Comparison of ENCODE assay signal across 8 mouse cellular contexts in the genomic region with DNA sequence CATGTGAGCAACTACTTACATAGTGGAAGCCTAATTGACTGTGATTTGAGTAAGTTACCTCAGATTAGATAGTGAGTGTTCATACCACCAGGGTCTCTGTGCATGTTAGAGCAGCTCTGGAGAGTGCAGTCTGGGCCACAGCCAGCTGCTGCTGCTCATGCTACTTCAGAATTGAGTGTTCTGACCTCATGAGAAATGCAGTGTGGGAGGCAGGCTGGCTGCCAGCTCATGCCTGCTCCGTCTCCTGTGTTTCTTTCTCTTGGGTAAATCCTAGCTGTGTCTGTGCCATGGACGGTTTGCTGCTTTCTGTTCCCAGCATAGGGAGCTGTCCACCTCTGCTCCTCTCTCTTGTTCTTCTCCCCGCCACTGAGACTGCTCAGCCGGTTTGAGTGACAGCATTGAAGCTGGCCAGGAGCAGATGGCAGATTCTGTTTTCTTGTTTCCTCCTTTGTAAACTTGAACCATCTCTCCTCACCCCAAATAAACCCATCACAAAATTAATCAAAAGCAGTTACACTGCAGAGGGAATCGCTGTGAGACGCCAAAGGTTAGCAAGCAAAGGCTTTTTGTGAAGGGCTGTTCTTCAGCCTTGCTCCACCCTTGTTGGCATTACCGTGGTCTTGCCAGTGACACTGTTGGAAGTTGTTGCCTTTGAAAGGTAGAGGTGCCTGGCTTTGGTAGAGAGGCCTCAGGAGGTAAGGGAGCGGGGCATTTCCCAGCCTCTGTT. TPM values are rescaled to one million over a fixed set of nuclear protein-coding genes. Genes with fewer than 3 reads are reported as not detected.
A peak's percentile ranks its signal among the peaks of the same experiment; 100 is the strongest.
DNase-seq lines count a peak whose midpoint lies in the region; ATAC-seq and TF ChIP-seq lines count a peak whose summit lies in the region.

No protein-coding gene starts in this region.

- H3K27me3 ChIP-seq in forebrain, postnatal 0 days (ENCODE audit: insufficient read depth, low read length) = no peaks in the 10 kb centered on the region
- no peaks in the 10 kb centered on the region for H3K27me3 ChIP-seq in hindbrain, embryonic 10.5 days (ENCODE audit: insufficient read depth, poor library complexity, severe bottlenecking)
- H3K27me3 ChIP-seq in small intestine, adult 2 months (ENCODE audit: control insufficient read depth, insufficient read depth, low read length) = no peaks in the 10 kb centered on the region

- H3K9me3 ChIP-seq in forebrain, postnatal 0 days (ENCODE audit: low read length) = no peaks in the 10 kb centered on the region
- H3K9me3 ChIP-seq in hindbrain, embryonic 10.5 days = no peaks in the 10 kb centered on the region

- H3K4me2 ChIP-seq in forebrain, postnatal 0 days (ENCODE audit: low read depth) = peak overlapping the region; percentile 11; the same call in 1 of the 2 replicates

- no peaks in the 10 kb centered on the region for H3K36me3 ChIP-seq in forebrain, postnatal 0 days (ENCODE audit: insufficient read depth)
- H3K36me3 ChIP-seq in hindbrain, embryonic 10.5 days = peaks cover 3% of the 10 kb centered on the region; the same call in 1 of the 2 replicates
- H3K36me3 ChIP-seq in small intestine, adult 2 months (ENCODE audit: control insufficient read depth, insufficient read depth, low read length) = no peaks in the 10 kb centered on the region

- TF ChIP-seq CTCF in bone marrow, adult 2 months (IDR thresholded peaks at IDR 0.05; ENCODE audit: control insufficient read depth, insufficient read depth, low read length) = no peak
- TF ChIP-seq CTCF in forebrain, postnatal 0 days (IDR thresholded peaks at IDR 0.05; ENCODE audit: low read depth) = no peak
- TF ChIP-seq CTCF in small intestine, adult 2 months (IDR thresholded peaks at IDR 0.05; ENCODE audit: extremely low read depth, insufficient read length, insufficient replicate concordance, low read depth, low read length) = no peak

- H3K27ac ChIP-seq in bone marrow, adult 2 months (ENCODE audit: control insufficient read depth, insufficient read depth, low read depth, low read length, poor library complexity) = peak overlapping the region; percentile 93
- H3K27ac ChIP-seq in forebrain, postnatal 0 days (ENCODE audit: low read depth, low read length) = peak overlapping the region; percentile 6
- H3K27ac ChIP-seq in hindbrain, embryonic 10.5 days = peak overlapping the region; percentile 77
- H3K27ac ChIP-seq in small intestine, adult 2 months (ENCODE audit: insufficient read depth, low read depth, low read length) = peak overlapping the region; percentile 26

- DNase-seq in embryo, embryonic 11 days = peak; percentile 14
- DNase-seq in embryo, embryonic 9.5 days (ENCODE audit: extremely low spot score) = no peak
- DNase-seq in forebrain, postnatal 0 days = peak; percentile 72
- DNase-seq in hindbrain, embryonic 10.5 days (ENCODE audit: low spot score) = no peak
- DNase-seq in layer of hippocampus, postnatal 10 days (ENCODE audit: low spot score in 2 of 2) = peak; percentile 54
- peak; percentile 90 for DNase-seq in lung, postnatal 36 days

- no peak for TF ChIP-seq POLR2A in bone marrow, adult 2 months (IDR thresholded peaks at IDR 0.05; ENCODE audit: borderline replicate concordance, control insufficient read depth, low read depth, low read length)
- TF ChIP-seq POLR2A in small intestine, adult 2 months (IDR thresholded peaks at IDR 0.05; ENCODE audit: low read depth, low read length) = no peak

- H3K9ac ChIP-seq in forebrain, postnatal 0 days = no peak overlapping the region

- ATAC-seq in forebrain, postnatal 0 days = peak; percentile 81

- peaks cover 37% of the 10 kb centered on the region for H3K4me1 ChIP-seq in bone marrow, adult 2 months (ENCODE audit: control insufficient read depth, insufficient read depth, low read length)
- H3K4me1 ChIP-seq in forebrain, postnatal 0 days (ENCODE audit: insufficient read depth) = peaks cover 23% of the 10 kb centered on the region
- peaks cover 74% of the 10 kb centered on the region for H3K4me1 ChIP-seq in hindbrain, embryonic 10.5 days (replicated peaks)
- H3K4me1 ChIP-seq in small intestine, adult 2 months (ENCODE audit: control insufficient read depth, insufficient read depth, insufficient read length, low read length) = peaks cover 36% of the 10 kb centered on the region

- H3K4me3 ChIP-seq in bone marrow, adult 2 months (replicated peaks; ENCODE audit: control insufficient read depth, low read depth, low read length) = no peak overlapping the region
- H3K4me3 ChIP-seq in forebrain, postnatal 0 days (ENCODE audit: low read depth, low read length) = no peak overlapping the region
- no peak overlapping the region for H3K4me3 ChIP-seq in hindbrain, embryonic 10.5 days
- no peak overlapping the region for H3K4me3 ChIP-seq in small intestine, adult 2 months (ENCODE audit: low read depth, low read length)

- 23% methylated on average over 8 of the region's 8 CpGs for WGBS in bone marrow, adult 2 months
- 14% methylated on average over 8 of the region's 8 CpGs for WGBS in forebrain, postnatal 0 days
- WGBS in hindbrain, embryonic 10.5 days = 52% methylated on average over 8 of the region's 8 CpGs
- 48% methylated on average over 8 of the region's 8 CpGs for WGBS in small intestine, adult 2 months

RNA-seq across cellular contexts. Expression of a gene that starts 10.5 kb away (rescaled TPM):
- polyA plus RNA-seq in bone marrow, adult 2 months (2011; ENCODE audit: insufficient read depth, insufficient read length, low replicate concordance, missing spikeins) = 13.7 and 34.3 TPM in 2 replicates
- 34.8 and 47.0 TPM in 2 replicates for total RNA-seq in forebrain, postnatal 0 days (2014; rRNA removed)
- 70.6 and 75.4 TPM in 2 replicates for polyA plus RNA-seq in forebrain, postnatal 0 days (2015; fragmentation: Nextera tagmentation; extraction: Ambion mirVana)
- polyA plus RNA-seq in hindbrain, embryonic 10.5 days (2016; fragmentation: Nextera tagmentation; extraction: Ambion mirVana) = 75.9 and 86.1 TPM in 2 replicates
- 10 to 100 TPM; 71.1 to 73.0 TPM for total RNA-seq in layer of hippocampus, postnatal 10 days (2021)
- 13.5 and 24.4 TPM in 2 replicates for polyA plus RNA-seq in small intestine, adult 2 months (2012; rRNA removed)

Comparison
In these comparisons a context has a peak if more than half of its experiments do, and no peak if none do; other contexts are left out.
1. DNase-seq: peak in embryo, embryonic 11 days (single experiment), forebrain, postnatal 0 days (single experiment), layer of hippocampus, postnatal 10 days (2 of 2) and lung, postnatal 36 days (single experiment); none in embryo, embryonic 9.5 days (single experiment) and hindbrain, embryonic 10.5 days (single experiment).
2. H3K27ac ChIP-seq: peak in every context shown above with its lines; median percentile 93 in bone marrow, adult 2 months; 77 in hindbrain, embryonic 10.5 days; 26 in small intestine, adult 2 months; 6 in forebrain, postnatal 0 days.